Mouse (Mus musculus): Measurements from ENCODE around the gene Phf19.

GRCm38 (mm10) chr2:34895503-34896113 is 18.2 kb downstream of the Phf19 start:
- TF ChIP-seq POLR2A (IDR thresholded peaks at IDR 0.05; ENCODE audit: borderline replicate concordance, insufficient read depth, low read length): no peak
- no peak for TF ChIP-seq CTCF (IDR thresholded peaks at IDR 0.05; ENCODE audit: borderline replicate concordance, insufficient read depth, low read depth, low read length)

Data from cerebellum, adult 2 months (tissue).